Mouse (Mus musculus): ENCODE results near the gene Tenm1. TPM values are rescaled to one million over a fixed set of nuclear protein-coding genes. Genes with fewer than 3 reads are reported as not detected.
A peak's percentile ranks its signal among the peaks of the same experiment; 100 is the strongest.

Tenm1 gene
- polyA plus RNA-seq, 1 experiment: not detected

- TF ChIP-seq CTCF (IDR thresholded peaks at IDR 0.05; ENCODE audit: insufficient read depth, low read depth, low read length) (no peak), POLR2A (IDR thresholded peaks at IDR 0.05; ENCODE audit: insufficient read depth, low read depth, low read length) (no peak)
- Histone ChIP-seq H3K4me1 (ENCODE audit: control insufficient read depth, insufficient read depth, low read length) (no peaks in the 10 kb centered on the region), H3K27ac (ENCODE audit: insufficient read depth, low read depth, low read length) (no peak overlapping the region), H3K4me3 (ENCODE audit: insufficient read depth, low read depth, low read length) (no peak overlapping the region)
- WGBS: 80% methylated on average over 2 of the region's 2 CpGs
Observed at GRCm38 (mm10) chrX:42580521-42580920, 848.4 kb downstream of the Tenm1 start.

GRCm38 (mm10) chrX:42558683-42559082 is 870.2 kb downstream of the Tenm1 start:
- no peak for TF ChIP-seq POLR2A (IDR thresholded peaks at IDR 0.05; ENCODE audit: insufficient read depth, low read depth, low read length)
- TF ChIP-seq CTCF (IDR thresholded peaks at IDR 0.05; ENCODE audit: insufficient read depth, low read depth, low read length): no peak
- 82% methylated on average over 4 of the region's 4 CpGs for WGBS
- H3K4me3 ChIP-seq (ENCODE audit: insufficient read depth, low read depth, low read length): no peak overlapping the region
- H3K27ac ChIP-seq (ENCODE audit: insufficient read depth, low read depth, low read length): no peak overlapping the region
- no peaks in the 10 kb centered on the region for H3K4me1 ChIP-seq (ENCODE audit: control insufficient read depth, insufficient read depth, low read length)

GRCm38 (mm10) chrX:42557284-42557683 is 871.6 kb downstream of the Tenm1 start:
- H3K4me3 ChIP-seq (ENCODE audit: insufficient read depth, low read depth, low read length): no peak overlapping the region
- no peaks in the 10 kb centered on the region for H3K4me1 ChIP-seq (ENCODE audit: control insufficient read depth, insufficient read depth, low read length)
- 27% methylated on average over 7 of the region's 7 CpGs for WGBS
- no peak overlapping the region for H3K27ac ChIP-seq (ENCODE audit: insufficient read depth, low read depth, low read length)
- TF ChIP-seq CTCF (IDR thresholded peaks at IDR 0.05; ENCODE audit: insufficient read depth, low read depth, low read length) (peak; percentile 36; the same call in 1 of the 2 replicates), POLR2A (IDR thresholded peaks at IDR 0.05; ENCODE audit: insufficient read depth, low read depth, low read length) (no peak)

- TF ChIP-seq POLR2A (IDR thresholded peaks at IDR 0.05; ENCODE audit: insufficient read depth, low read depth, low read length) (no peak), CTCF (IDR thresholded peaks at IDR 0.05; ENCODE audit: insufficient read depth, low read depth, low read length) (no peak)
- Histone ChIP-seq H3K4me3 (ENCODE audit: insufficient read depth, low read depth, low read length) (no peak overlapping the region), H3K27ac (ENCODE audit: insufficient read depth, low read depth, low read length) (no peak overlapping the region), H3K4me1 (ENCODE audit: control insufficient read depth, insufficient read depth, low read length) (no peaks in the 10 kb centered on the region)
- WGBS: 56% methylated on average over 4 of the region's 4 CpGs
Observed at GRCm38 (mm10) chrX:42548513-42548912, 880.4 kb downstream of the Tenm1 start.

GRCm38 (mm10) chrX:42545076-42545475 is 883.9 kb downstream of the Tenm1 start:
- TF ChIP-seq CTCF (IDR thresholded peaks at IDR 0.05; ENCODE audit: insufficient read depth, low read depth, low read length): no peak
- no peak for TF ChIP-seq POLR2A (IDR thresholded peaks at IDR 0.05; ENCODE audit: insufficient read depth, low read depth, low read length)
- Histone ChIP-seq H3K4me1 (ENCODE audit: control insufficient read depth, insufficient read depth, low read length) (no peaks in the 10 kb centered on the region), H3K4me3 (ENCODE audit: insufficient read depth, low read depth, low read length) (no peak overlapping the region), H3K27ac (ENCODE audit: insufficient read depth, low read depth, low read length) (no peak overlapping the region)
- WGBS: 100% methylated on average over 1 of the region's 1 CpGs

GRCm38 (mm10) chrX:42540756-42541053 is 888.2 kb downstream of the Tenm1 start:
- H3K4me3 ChIP-seq (ENCODE audit: insufficient read depth, low read depth, low read length): no peak overlapping the region
- WGBS: 22% methylated on average over 5 of the region's 5 CpGs
- H3K27ac ChIP-seq (ENCODE audit: insufficient read depth, low read depth, low read length): no peak overlapping the region
- H3K4me1 ChIP-seq (ENCODE audit: control insufficient read depth, insufficient read depth, low read length): no peaks in the 10 kb centered on the region
- no peak for TF ChIP-seq CTCF (IDR thresholded peaks at IDR 0.05; ENCODE audit: insufficient read depth, low read depth, low read length)
- no peak for TF ChIP-seq POLR2A (IDR thresholded peaks at IDR 0.05; ENCODE audit: insufficient read depth, low read depth, low read length)

GRCm38 (mm10) chrX:42540030-42540755 is 888.7 kb downstream of the Tenm1 start:
- Histone ChIP-seq H3K4me1 (ENCODE audit: control insufficient read depth, insufficient read depth, low read length) (no peaks in the 10 kb centered on the region), H3K4me3 (ENCODE audit: insufficient read depth, low read depth, low read length) (no peak overlapping the region), H3K27ac (ENCODE audit: insufficient read depth, low read depth, low read length) (no peak overlapping the region)
- 33% methylated on average over 3 of the region's 3 CpGs for WGBS
- TF ChIP-seq POLR2A (IDR thresholded peaks at IDR 0.05; ENCODE audit: insufficient read depth, low read depth, low read length) (no peak), CTCF (IDR thresholded peaks at IDR 0.05; ENCODE audit: insufficient read depth, low read depth, low read length) (no peak)

GRCm38 (mm10) chrX:42530703-42531102 is 898.2 kb downstream of the Tenm1 start:
- TF ChIP-seq CTCF (IDR thresholded peaks at IDR 0.05; ENCODE audit: insufficient read depth, low read depth, low read length) (no peak), POLR2A (IDR thresholded peaks at IDR 0.05; ENCODE audit: insufficient read depth, low read depth, low read length) (no peak)
- H3K4me3 ChIP-seq (ENCODE audit: insufficient read depth, low read depth, low read length): no peak overlapping the region
- no peak overlapping the region for H3K27ac ChIP-seq (ENCODE audit: insufficient read depth, low read depth, low read length)
- no peaks in the 10 kb centered on the region for H3K4me1 ChIP-seq (ENCODE audit: control insufficient read depth, insufficient read depth, low read length)
- WGBS: 64% methylated on average over 4 of the region's 4 CpGs

GRCm38 (mm10) chrX:42522868-42523267 is 906.1 kb downstream of the Tenm1 start:
- TF ChIP-seq CTCF (IDR thresholded peaks at IDR 0.05; ENCODE audit: insufficient read depth, low read depth, low read length): no peak
- no peak for TF ChIP-seq POLR2A (IDR thresholded peaks at IDR 0.05; ENCODE audit: insufficient read depth, low read depth, low read length)
- no peak overlapping the region for H3K27ac ChIP-seq (ENCODE audit: insufficient read depth, low read depth, low read length)
- no peaks in the 10 kb centered on the region for H3K4me1 ChIP-seq (ENCODE audit: control insufficient read depth, insufficient read depth, low read length)
- WGBS: 78% methylated on average over 2 of the region's 2 CpGs
- no peak overlapping the region for H3K4me3 ChIP-seq (ENCODE audit: insufficient read depth, low read depth, low read length)

Measured in olfactory bulb, adult 2 months (tissue).